Mouse (Mus musculus) thymus, postnatal 14 days (tissue): ENCODE measurements around the gene Rwdd1.
"Not testable (repeated sequence)": the region's sequence is repeated elsewhere in the genome, so short reads cannot be mapped to it uniquely, and the experiment has no call there.

Source experiments
- DNase-seq: peaks from one replicate; pipeline ENCODE4 v3.0.0; 2021

Gene Rwdd1

DNA sequence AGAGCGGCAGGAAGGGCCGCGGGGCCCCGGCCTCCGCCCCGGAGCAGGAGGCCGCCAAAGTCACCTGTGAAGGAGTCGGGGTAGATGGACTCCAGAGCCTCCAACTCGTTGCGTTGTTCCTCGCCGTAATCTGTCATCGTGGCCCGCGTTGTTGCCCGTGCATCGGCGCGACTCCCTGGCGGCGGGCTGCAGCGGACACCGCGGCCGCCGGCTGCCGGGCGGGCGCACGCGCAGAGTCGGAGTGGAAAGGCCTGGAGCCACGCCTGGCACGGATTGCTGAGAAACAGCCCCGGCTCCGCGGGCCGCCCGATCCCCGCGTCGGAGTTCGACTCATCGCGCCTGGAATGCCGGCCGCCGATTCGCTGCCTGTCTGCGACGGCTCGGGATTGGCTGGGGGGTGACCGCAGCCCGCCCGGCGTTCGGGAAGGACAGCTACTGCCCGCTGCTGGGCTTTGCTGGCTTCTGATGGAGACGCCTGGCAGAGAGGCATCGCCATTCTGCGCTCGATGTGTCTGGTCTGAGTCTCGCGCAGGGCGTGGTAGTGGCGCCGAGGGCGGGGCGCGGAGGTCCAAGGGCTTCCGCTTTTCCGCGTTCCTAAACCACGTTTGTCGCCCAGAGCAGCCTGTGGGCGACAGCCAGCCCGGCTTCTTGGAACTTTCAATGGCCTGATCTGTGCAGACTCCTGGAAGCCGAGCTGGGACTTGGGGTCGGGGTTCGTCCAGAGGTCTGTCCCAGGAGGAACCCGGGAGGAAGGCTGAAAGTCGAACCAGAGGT is at the start of gene Rwdd1:
Gene Rwdd1 (minus strand): TSS at position 323 of the 774 bp plus-strand sequence.
- peak; percentile 96 for DNase-seq

GRCm38 (mm10) chr10:34066591-34066990 is 47.2 kb upstream of the Rwdd1 start:
- DNase-seq, result no peak

- no peak for DNase-seq
Measured at GRCm38 (mm10) chr10:34053987-34054386, 34.6 kb upstream of the Rwdd1 start.

DNA sequence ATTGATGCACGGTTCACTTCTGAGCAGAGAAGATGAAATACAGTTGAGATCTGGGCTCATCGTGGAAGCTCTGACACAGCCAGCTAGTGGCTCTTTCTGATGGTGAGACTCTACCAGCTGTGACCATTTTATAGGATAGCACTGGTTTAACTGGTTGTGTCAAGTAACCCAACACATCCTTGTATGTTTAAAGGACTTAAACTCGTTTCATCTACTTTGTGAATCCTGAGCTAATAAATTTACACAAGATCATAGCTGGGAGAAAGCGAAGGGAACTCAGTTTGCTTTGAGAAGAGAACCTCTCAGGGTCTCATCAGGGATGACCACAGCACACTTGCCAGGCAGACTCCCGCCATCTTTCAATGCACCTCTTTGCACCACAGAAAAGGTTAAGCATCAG is 24.8 kb upstream of the Rwdd1 start, which contains the start of gene Calhm4:
Gene Calhm4 (minus strand): TSS at position 101 of the 400 bp plus-strand sequence.
- DNase-seq, result no peak

DNA sequence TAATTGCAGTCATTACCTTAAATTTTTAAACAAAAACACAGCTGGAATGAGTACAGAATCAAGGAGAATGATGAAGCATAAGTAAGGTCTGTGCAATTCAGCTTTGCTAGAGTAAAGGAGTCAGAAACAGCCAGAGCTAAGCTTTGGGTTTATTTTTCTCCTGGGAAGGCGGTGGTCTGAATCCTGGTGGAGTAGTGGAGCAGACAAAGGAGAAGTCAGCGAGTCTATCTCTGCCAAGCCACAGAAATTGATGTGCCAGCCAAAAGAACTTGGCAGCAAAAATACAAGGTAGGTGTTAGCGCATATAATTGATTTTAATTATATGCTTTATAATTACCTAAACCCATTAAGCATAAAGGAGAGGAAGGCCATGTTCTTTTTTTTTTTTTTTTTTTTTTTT is 18.0 kb upstream of the Rwdd1 start, which contains the start of gene Trappc3l:
Gene Trappc3l (plus strand): TSS at position 197 of the 400 bp plus-strand sequence.
- no peak for DNase-seq

DNA sequence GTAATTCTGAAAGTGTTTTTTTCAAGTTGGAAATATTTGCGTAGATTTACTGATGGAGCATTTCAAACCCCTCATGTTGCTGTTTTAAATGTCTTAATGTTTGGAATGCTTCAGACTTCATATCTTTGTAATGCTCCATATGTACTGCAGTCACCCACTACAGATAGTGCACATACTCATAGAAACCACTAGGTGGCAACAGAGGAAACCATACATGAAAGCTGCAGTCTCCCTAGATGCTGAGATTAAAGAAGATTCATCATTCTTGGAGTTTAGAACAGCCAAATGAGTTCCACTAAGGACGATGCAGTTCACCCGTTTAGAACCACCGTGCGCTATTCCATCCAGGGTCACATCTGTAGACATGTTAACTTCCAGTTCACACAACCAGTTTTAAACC is 17.2 kb upstream of the Rwdd1 start:
- no peak for DNase-seq

GRCm38 (mm10) chr10:34033630-34034305 is 14.3 kb upstream of the Rwdd1 start:
- peak; percentile 80 for DNase-seq

- DNase-seq, result no peak
Measured at GRCm38 (mm10) chr10:34030322-34030721, 10.9 kb upstream of the Rwdd1 start.

DNA sequence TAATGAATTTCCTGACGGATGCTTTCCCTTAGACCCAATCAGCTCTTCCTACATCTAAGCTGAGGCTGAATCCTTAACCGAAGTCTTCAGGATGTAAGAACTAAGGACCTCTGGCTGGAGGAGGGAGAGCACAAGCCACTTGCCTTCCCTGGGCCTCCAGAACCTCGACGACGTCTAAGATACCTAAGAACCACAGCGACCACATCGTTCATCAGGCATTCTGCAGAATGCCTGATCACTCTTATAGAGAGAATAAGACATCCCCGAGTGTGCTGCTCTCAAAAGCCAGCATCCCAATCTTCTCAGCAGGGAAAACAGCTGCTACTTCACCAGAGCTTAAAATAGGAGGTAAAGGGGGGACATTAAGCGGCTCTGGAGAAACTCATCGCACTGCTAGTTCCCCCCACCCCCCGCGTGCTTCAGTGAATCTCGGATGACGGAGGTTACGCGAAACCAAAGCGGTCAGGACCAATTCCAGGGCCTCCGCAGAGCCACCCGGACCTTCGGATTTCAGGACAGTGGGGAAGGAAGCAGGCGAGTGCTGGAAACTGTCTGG is 600 bp downstream of the Rwdd1 start:
- DNase-seq, result peak; percentile 16

DNA sequence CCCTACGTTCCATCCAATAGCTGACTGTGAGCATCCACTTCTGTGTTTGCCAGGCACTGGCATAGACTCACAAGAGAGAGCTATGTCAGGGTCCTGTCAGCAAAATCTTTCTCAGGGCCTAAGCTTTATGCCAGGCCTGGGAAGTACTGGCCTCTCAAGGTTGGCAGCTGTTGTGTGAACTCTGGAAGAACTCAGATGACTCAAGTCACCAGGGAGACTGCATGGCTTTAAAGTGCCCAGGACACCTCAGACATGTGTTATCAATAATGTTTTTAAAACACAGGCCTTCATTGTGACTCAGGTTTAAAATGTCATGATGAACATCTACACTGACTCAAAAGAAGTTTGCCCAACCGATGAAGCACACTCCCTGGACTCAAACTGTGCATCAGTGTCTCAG is 6.2 kb downstream of the Rwdd1 start:
- DNase-seq, result no peak

GRCm38 (mm10) chr10:34012581-34012980 is 6.8 kb downstream of the Rwdd1 start:
- no peak for DNase-seq

- no peak for DNase-seq
Measured at GRCm38 (mm10) chr10:33998397-33998796, 21.0 kb downstream of the Rwdd1 start.

- DNase-seq, result not testable (repeated sequence)
Measured at GRCm38 (mm10) chr10:33996686-33997085, 22.7 kb downstream of the Rwdd1 start.

- peak; percentile 70 for DNase-seq
Measured at GRCm38 (mm10) chr10:33986771-33987170, 32.7 kb downstream of the Rwdd1 start.

DNA sequence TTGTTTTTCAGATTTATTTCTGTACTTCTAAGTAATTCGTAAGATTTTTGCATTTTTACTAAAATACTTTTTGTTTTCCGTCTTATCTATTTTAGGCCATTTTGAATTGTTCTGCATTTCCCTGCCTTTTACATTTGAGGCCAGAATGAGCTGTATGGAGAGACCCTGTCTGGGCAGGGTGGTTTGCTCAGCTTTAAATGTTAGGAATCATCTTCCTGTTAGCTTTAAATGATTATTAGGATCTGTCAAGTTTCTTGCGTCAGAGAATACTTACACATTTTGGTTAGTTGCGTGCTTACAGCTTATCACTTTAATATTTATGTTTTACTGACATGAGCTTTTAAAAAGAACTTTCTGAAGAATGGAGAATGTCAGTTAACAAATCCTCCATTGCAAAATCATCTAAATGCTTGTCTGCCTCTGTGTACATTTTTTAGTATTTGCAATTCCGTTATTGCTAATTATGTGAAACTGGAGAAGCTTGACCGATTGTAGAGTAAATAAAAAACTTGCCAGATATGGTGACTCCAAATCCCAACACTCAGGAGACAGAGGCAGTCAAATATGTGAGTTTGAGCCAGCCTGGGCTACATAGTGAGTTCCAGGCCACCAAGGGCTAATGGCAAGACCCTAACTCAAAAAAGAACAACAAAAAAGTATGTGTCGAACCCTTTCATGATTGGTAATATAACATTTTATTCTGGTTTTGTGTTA is 44.5 kb downstream of the Rwdd1 start:
- DNase-seq, result no peak

- peak; percentile 3 for DNase-seq
Measured at GRCm38 (mm10) chr10:33952509-33952908, 66.9 kb downstream of the Rwdd1 start.

DNA sequence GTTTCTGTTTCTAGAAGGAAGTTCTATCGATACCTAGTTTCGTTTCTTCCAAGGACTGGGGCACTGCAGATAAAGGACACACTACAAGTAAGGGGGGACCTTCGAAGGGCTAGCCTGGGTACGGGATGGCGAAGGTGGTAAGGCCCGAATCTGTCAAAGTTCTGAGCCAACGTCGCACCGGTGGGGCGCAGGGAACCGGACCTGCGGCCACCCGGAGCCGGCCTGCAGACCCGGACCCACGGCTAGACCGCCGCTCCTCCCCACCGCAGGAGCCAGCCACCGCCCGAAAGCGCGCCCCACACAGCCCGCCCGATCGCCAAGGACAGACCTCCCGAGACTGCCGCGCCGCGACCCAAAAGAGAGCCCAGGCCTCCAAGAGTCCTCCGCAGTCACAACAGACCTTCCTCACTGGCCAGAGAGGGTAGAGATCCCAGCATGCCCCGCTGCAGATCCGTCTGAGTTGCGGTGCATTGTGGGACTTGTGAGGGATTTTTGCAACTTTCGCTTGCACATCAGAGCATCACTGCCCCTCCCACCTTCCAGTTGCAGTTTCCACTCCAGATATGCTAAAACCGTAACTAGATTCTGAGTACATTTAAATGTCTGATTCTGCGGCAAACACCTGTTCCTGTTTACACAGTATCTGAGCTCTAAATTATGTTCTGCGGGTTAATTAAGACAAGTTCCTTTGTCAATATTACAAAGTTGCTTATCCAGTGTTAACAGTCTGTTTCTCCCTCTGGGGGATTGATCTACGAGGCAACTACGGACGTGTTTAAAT is 68.4 kb downstream of the Rwdd1 start, which contains the start of gene Zup1:
Gene Zup1 (minus strand): TSS at position 467 of the 781 bp plus-strand sequence.
- DNase-seq, result peak; percentile 89
